Mouse (Mus musculus): ENCODE measurements around the gene Ndufa3. TPM values are rescaled to one million over a fixed set of nuclear protein-coding genes. Genes with fewer than 3 reads are reported as not detected.

The Ndufa3 gene
- total RNA-seq, 2 experiments from 2014 or later: 731 to 849 TPM

GRCm38 (mm10) chr7:3658578-3658977 lies 41.4 kb downstream of the Ndufa3 start:
- DNase-seq: no peak
- intact Hi-C loops (cut with DNase I; ENCODE audit: low total_unique reads): no loop called here

GRCm38 (mm10) chr7:3664524-3665214 lies 47.5 kb downstream of the Ndufa3 start:
- intact Hi-C loops (cut with DNase I; ENCODE audit: low total_unique reads): no loop called here
- no peak for DNase-seq

DNA sequence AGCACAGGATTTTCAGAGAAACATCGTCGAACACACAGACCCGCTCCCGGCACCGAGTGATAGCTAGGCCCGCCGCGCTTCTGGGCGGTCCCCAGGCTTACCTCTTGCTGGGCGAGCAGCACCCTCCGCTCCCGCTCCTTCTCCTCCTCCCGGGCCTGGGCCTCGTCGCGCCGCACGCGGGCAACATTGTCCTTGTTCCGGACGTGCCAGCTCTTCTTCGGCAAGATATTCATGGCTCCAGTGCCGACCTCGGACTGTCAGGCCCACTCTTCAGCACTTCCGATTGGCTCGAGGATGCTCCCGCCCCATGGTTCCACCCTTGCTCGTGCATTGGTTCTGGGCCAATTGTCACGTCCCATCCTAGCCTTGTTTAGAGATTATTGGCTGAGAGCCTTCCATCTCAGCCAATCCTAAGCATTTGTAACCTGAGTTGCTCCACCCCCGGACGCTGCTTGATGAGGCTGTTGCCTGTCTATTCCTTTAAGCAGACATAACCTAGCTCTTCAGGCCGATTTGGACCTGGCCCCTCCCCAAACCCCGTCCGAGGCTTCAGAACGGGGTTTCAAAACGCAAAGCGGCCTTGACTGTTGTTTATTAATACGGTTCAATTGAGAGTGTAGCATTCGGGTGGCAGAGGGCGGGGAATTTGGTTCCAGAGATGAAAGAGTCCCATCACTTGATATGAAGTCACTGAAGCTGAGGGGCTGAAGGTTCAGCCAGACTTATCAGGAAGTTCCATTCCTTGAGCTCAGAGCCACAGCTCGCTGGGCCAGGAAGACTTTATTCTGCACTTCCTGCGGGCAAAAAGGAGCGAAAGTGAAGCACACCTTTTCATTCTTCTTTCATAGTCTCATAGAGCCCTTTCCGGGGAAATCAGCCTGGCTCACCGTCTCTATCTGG lies 48.3 kb downstream of the Ndufa3 start, which contains the start of gene Leng1:
Gene Leng1, minus strand, starts transcription at position 626 of the 900 bp plus-strand sequence.
- intact Hi-C loops (cut with DNase I; ENCODE audit: low total_unique reads): no loop called here
- peak; percentile 97 for DNase-seq

DNA sequence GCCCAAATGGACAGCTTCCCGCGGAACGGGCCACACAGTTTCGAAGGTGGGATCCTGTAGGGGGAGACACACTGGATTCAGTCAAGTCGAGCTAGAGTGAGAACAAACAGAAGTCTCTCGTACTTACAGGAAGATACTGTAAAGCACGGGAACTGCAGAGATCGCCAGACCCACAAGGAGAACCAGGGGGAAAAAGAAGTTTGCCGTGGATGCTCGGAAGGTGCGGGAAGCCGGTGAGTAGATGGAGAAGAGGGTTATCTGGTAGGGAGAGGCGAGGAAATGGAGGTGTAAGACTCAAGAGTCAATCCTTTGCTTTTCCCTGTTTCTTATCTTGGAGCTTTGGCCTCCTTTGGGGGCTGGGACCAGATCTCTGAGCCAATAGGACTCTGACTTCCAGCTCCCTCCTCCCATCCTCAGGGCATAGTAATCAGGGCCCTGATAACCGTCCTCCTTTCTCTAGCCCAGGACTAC lies 49.8 kb downstream of the Ndufa3 start:
- DNase-seq: no peak
- intact Hi-C loops (cut with DNase I; ENCODE audit: low total_unique reads): no loop called here

Small RNA genes lying within 50 kb of the gene (microRNA-seq; reads per million reads assigned to microRNA genes)
- gene Gm25100 (0 reads per million in 2 experiments), gene Mir3572 (2.0 to 2.9 reads per million in 2 experiments)

Other genes with a start within 250 kb of the Ndufa3 start
- gene Cacng8, start 226.7 kb upstream of the Ndufa3 start, total RNA-seq (2021): not detected
- gene Cacng6, start 193.2 kb upstream of the Ndufa3 start, total RNA-seq (2021): 10 to 100 TPM; 79.3 to 91.5 TPM
- under 1 TPM in 1 of 2 experiments, not detected in 1; 0.12 TPM for gene Tarm1, start 114.7 kb upstream of the Ndufa3 start, total RNA-seq (2021)
- gene Oscar, start 1.2 kb upstream of the Ndufa3 start, total RNA-seq (2021): under 1 TPM in 1 of 2 experiments, not detected in 1; 0.13 TPM
- gene Tfpt, start 12.6 kb downstream of the Ndufa3 start, total RNA-seq (2021): 10 to 100 TPM; 11.5 to 14.6 TPM
- gene Prpf31, start 12.6 kb downstream of the Ndufa3 start, total RNA-seq (2021): 10 to 100 TPM; 24.7 to 27.4 TPM
- gene Cnot3, start 27.9 kb downstream of the Ndufa3 start, total RNA-seq (2021): 10 to 100 TPM; 18.0 to 22.3 TPM
- 1 to 10 TPM; 4.8 to 5.6 TPM for gene Leng1, start 48.5 kb downstream of the Ndufa3 start, total RNA-seq (2021)
- gene Tmc4, start 60.2 kb downstream of the Ndufa3 start, total RNA-seq (2021): under 1 TPM; 0.64 to 0.84 TPM
- gene Tsen34, start 75.5 kb downstream of the Ndufa3 start, total RNA-seq (2021): 10 to 100 TPM; 37.3 to 40.6 TPM
- 10 to 100 TPM; 10.6 to 12.8 TPM for gene Mboat7, start 76.2 kb downstream of the Ndufa3 start, total RNA-seq (2021)
- 100 to 1,000 TPM; 561 to 608 TPM for gene Rps9, start 86.6 kb downstream of the Ndufa3 start, total RNA-seq (2021)
- gene Pirb, start 103.0 kb downstream of the Ndufa3 start, total RNA-seq (2021): 1 to 10 TPM; 1.0 to 1.3 TPM
- gene Gm15448, start 208.3 kb downstream of the Ndufa3 start, total RNA-seq (2021): under 1 TPM in 1 of 2 experiments, not detected in 1; 0.10 TPM
- gene Pira2, start 227.7 kb downstream of the Ndufa3 start, total RNA-seq (2021): under 1 TPM; 0.16 to 0.18 TPM